Mouse (Mus musculus): ENCODE data around the gene Rnf121.

- TF ChIP-seq CTCF (IDR thresholded peaks at IDR 0.05; ENCODE audit: borderline replicate concordance, insufficient read depth, low read length): no peak
- TF ChIP-seq POLR2A (IDR thresholded peaks at IDR 0.05; ENCODE audit: low read depth, low read length): no peak; the same call in 1 of the 2 replicates
These were observed 94.9 kb downstream of the Rnf121 start for GRCm38 (mm10) chr7:101970429-101970775.
